Mouse (Mus musculus) cerebellum, adult 2 months (tissue): ENCODE measurements around the gene Gm5447.

Source experiments
- CTCF ChIP-seq: fragments of 200-500 bp; IDR thresholded peaks from 2 replicates; pipeline ENCODE4 v1.5.1; 2011; ENCODE audit warnings: low read depth, mild to moderate bottlenecking, control low read depth, low read length, moderate library complexity, borderline replicate concordance; ENCODE audit not compliant: insufficient read depth
- POLR2A ChIP-seq: fragments of 200-500 bp; IDR thresholded peaks from 2 replicates; pipeline ENCODE4 v1.6.1; 2011; ENCODE audit warnings: low read length, control low read depth, borderline replicate concordance; ENCODE audit not compliant: insufficient read depth

DNA sequence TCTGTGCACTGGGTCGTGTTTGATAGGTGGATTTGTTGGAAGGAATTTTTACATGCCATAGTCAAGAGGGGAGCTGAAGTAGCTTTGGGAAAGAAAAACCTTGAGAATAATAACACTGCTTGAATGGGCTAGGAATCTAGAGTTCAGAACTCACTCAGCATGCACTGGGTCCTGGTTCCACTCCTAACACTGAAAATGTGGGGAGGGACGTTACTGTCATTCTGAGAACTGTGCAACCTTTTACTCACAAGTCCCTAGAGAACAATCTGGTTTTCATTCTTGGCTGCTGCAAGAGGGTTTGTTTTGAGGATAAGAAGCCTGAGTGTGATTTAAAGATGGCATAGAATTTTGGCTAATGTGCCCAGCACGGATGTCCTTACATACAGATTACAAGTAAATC lies 49.7 kb downstream of the Gm5447 start:
- TF ChIP-seq CTCF (no peak), POLR2A (no peak)
